Mouse (Mus musculus) E14TG2a.4 (cell line): ENCODE measurements at regions not wholly inside any gene's neighbourhood (a gene's known extent, or its start where the extent isn't known, plus 50 kb on each side); places are given as distances from the start of the nearest gene placed in this dataset.

Experiments
- CTCF ChIP-seq: conservative IDR thresholded peaks from 2 replicates; pipeline ENCODE4 v1.5.1; 2014; ENCODE audit warnings: low read length
- POU5F1 ChIP-seq: IDR thresholded peaks from 2 replicates; pipeline ENCODE4 v1.6.1; 2014; ENCODE audit warnings: low read length, borderline replicate concordance

GRCm38 (mm10) chr12:56457951-56458350, 78.8 kb downstream of the Nkx2-1 start:
- TF ChIP-seq CTCF (no peak), POU5F1 (no peak)
